Comparison of ENCODE assay signal across 8 mouse cellular contexts in the genomic region with DNA sequence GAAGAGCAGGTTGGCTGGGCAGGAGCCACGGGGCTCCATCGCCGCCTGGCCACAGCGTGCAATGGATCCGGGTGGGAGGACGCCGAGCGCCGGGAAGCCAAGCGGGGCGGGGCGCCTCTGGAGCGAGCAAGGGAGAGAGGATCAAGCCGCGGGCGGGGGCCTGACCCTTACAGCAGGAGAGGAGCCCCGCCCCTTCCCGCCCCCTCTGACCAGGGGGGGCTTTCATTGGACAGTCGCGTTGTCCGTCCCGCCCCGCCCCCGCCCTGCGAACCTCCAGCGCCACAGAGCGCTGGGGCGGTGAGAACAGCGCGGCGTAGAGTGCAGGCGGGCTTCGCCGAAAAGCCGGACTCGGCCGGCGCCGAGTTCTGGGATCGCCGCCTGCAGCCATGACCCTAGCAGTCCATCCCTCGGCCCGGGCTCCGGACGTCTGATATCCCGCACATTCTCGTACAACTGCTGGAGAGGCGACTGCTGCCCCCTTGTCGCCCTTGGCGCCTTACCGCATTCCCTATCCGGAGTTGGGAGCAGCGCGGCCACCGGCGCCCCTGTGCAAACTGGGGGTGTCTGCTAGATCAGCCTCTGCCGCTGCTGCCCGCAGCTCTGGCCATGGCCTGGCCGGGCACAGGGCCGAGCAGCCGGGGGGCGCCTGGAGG. TPM values are rescaled to one million over a fixed set of nuclear protein-coding genes. Genes with fewer than 3 reads are reported as not detected.
DNase-seq lines count a peak whose midpoint lies in the region; ATAC-seq and TF ChIP-seq lines count a peak whose summit lies in the region.

A gene (minus strand): TSS at position 142 of the 653 bp plus-strand sequence.
A gene (plus strand): TSS at position 275 of the 653 bp plus-strand sequence.

- H3K9me3 ChIP-seq in CH12.LX (replicated peaks; ENCODE audit: low read length) = no peaks in the 10 kb centered on the region
- no peaks in the 10 kb centered on the region for H3K9me3 ChIP-seq in forebrain, embryonic 12.5 days
- H3K9me3 ChIP-seq in heart, postnatal 0 days (replicated peaks; ENCODE audit: control insufficient read depth, low read length) = no peaks in the 10 kb centered on the region
- no peaks in the 10 kb centered on the region for H3K9me3 ChIP-seq in liver, embryonic 16.5 days (replicated peaks; ENCODE audit: control insufficient read depth, low read length)
- no peaks in the 10 kb centered on the region for H3K9me3 ChIP-seq in neural tube, embryonic 13.5 days

- H3K27ac ChIP-seq in CH12.LX (ENCODE audit: insufficient read depth, low read depth) = no peak within 1 kb of the TSS
- peak within 1 kb of the TSS; percentile 75 for H3K27ac ChIP-seq in forebrain, embryonic 12.5 days
- peak within 1 kb of the TSS; percentile 95 for H3K27ac ChIP-seq in heart, postnatal 0 days (ENCODE audit: low read depth)
- peak within 1 kb of the TSS; percentile 82 for H3K27ac ChIP-seq in liver, embryonic 16.5 days (ENCODE audit: low read length)
- H3K27ac ChIP-seq in neural tube, embryonic 13.5 days (replicated peaks) = peak within 1 kb of the TSS; percentile 80
- H3K27ac ChIP-seq in testis, adult 2 months (ENCODE audit: control insufficient read depth, insufficient read depth, low read depth, low read length) = peak within 1 kb of the TSS; percentile 59

- H3K4me3 ChIP-seq in CH12.LX (replicated peaks in 1 of 3; ENCODE audit: low read depth in 2 of 3, low read length in 2 of 3, poor library complexity in 1 of 3) = peak within 1 kb of the TSS; percentile 54 to 89 (median 60)
- peak within 1 kb of the TSS; percentile 66 for H3K4me3 ChIP-seq in forebrain, embryonic 12.5 days (replicated peaks)
- H3K4me3 ChIP-seq in heart, postnatal 0 days (ENCODE audit: low read depth, low read length) = peak within 1 kb of the TSS; percentile 88
- peak within 1 kb of the TSS; percentile 70 for H3K4me3 ChIP-seq in liver, embryonic 16.5 days (ENCODE audit: low read depth, low read length)
- H3K4me3 ChIP-seq in neural tube, embryonic 13.5 days = peak within 1 kb of the TSS; percentile 74
- peak within 1 kb of the TSS; percentile 92 for H3K4me3 ChIP-seq in testis, adult 2 months (ENCODE audit: control insufficient read depth, low read depth, low read length)

- ATAC-seq in forebrain, embryonic 12.5 days (ENCODE audit: low FRiP score) = peak; percentile 96
- peak; percentile 96 for ATAC-seq in heart, postnatal 0 days (ENCODE audit: insufficient read depth, low read depth)
- ATAC-seq in liver, embryonic 16.5 days (ENCODE audit: low read depth) = peak; percentile 94
- peak; percentile 97 for ATAC-seq in neural tube, embryonic 13.5 days (ENCODE audit: low read depth)

- WGBS in forebrain, embryonic 12.5 days = under 1% methylated on average over 61 of the region's 62 CpGs
- WGBS in heart, postnatal 0 days = 0% methylated on average over 56 of the region's 62 CpGs
- 0% methylated on average over 60 of the region's 62 CpGs for WGBS in liver, embryonic 16.5 days (ENCODE audit: insufficient replicate concordance)
- WGBS in neural tube, embryonic 13.5 days = under 1% methylated on average over 62 of the region's 62 CpGs

- in situ Hi-C loops in CH12.LX (cut with MboI; ENCODE audit: low pct_ligation_motif_present, low pct_unique_long_range_greater_than_20kb, low sequenced_read_pairs) = no loop called here

- TF ChIP-seq POLR2A in CH12.LX (IDR thresholded peaks at IDR 0.05; ENCODE audit: low read depth, low read length) = no peak
- peak; percentile 55 for TF ChIP-seq POLR2A in testis, adult 2 months (IDR thresholded peaks at IDR 0.05; ENCODE audit: control insufficient read depth, low read depth, low read length)

- dilution Hi-C loops in CH12.LX (cut with MboI; ENCODE audit: extremely low pct_ligation_motif_present, extremely low pct_unique_long_range_greater_than_20kb, low sequenced_read_pairs) = no loop called here

- peak within 1 kb of the TSS; percentile 89 for H3K4me2 ChIP-seq in CH12.LX (ENCODE audit: insufficient read depth, low read depth, poor library complexity, severe bottlenecking)
- peak within 1 kb of the TSS; percentile 99 for H3K4me2 ChIP-seq in forebrain, embryonic 12.5 days
- peak within 1 kb of the TSS; percentile 82 for H3K4me2 ChIP-seq in heart, postnatal 0 days (ENCODE audit: low read depth, low read length)
- peak within 1 kb of the TSS; percentile 79 for H3K4me2 ChIP-seq in liver, embryonic 16.5 days (ENCODE audit: low read depth, low read length)
- H3K4me2 ChIP-seq in neural tube, embryonic 13.5 days = peak within 1 kb of the TSS; percentile 99

- no peaks in the 10 kb centered on the region for H3K36me3 ChIP-seq in CH12.LX (replicated peaks in 1 of 2; ENCODE audit: control insufficient read depth in 1 of 2, insufficient read depth in 1 of 2, low read length in 1 of 2)
- no peaks in the 10 kb centered on the region for H3K36me3 ChIP-seq in forebrain, embryonic 12.5 days (replicated peaks)
- peaks cover 23% of the 10 kb centered on the region for H3K36me3 ChIP-seq in heart, postnatal 0 days (replicated peaks; ENCODE audit: control insufficient read depth, insufficient read depth, low read length)
- no peaks in the 10 kb centered on the region; the same call in 1 of the 2 replicates for H3K36me3 ChIP-seq in liver, embryonic 16.5 days (ENCODE audit: control insufficient read depth, insufficient read depth)
- no peaks in the 10 kb centered on the region for H3K36me3 ChIP-seq in neural tube, embryonic 13.5 days
- H3K36me3 ChIP-seq in testis, adult 2 months (ENCODE audit: control insufficient read depth, insufficient read depth, low read length) = no peaks in the 10 kb centered on the region

- peak within 1 kb of the TSS; percentile 30 for H3K9ac ChIP-seq in CH12.LX (ENCODE audit: insufficient read depth, low read depth)
- peak within 1 kb of the TSS; percentile 76 for H3K9ac ChIP-seq in forebrain, embryonic 12.5 days
- H3K9ac ChIP-seq in heart, postnatal 0 days (replicated peaks; ENCODE audit: low read depth, low read length) = peak within 1 kb of the TSS; percentile 90
- peak within 1 kb of the TSS; percentile 71 for H3K9ac ChIP-seq in liver, embryonic 16.5 days (ENCODE audit: low read depth, low read length)
- peak within 1 kb of the TSS; percentile 86 for H3K9ac ChIP-seq in neural tube, embryonic 13.5 days

- peaks cover 3 to 11% of the 10 kb centered on the region in 2 experiments for H3K4me1 ChIP-seq in CH12.LX (ENCODE audit: control insufficient read depth in 1 of 2, insufficient read depth in 2 of 2)
- peaks cover 24% of the 10 kb centered on the region for H3K4me1 ChIP-seq in forebrain, embryonic 12.5 days
- peaks cover 8% of the 10 kb centered on the region; the same call in 1 of the 2 replicates for H3K4me1 ChIP-seq in heart, postnatal 0 days (ENCODE audit: control insufficient read depth, insufficient read depth)
- H3K4me1 ChIP-seq in liver, embryonic 16.5 days (ENCODE audit: control insufficient read depth, low read depth, low read length) = peaks cover 4% of the 10 kb centered on the region
- H3K4me1 ChIP-seq in neural tube, embryonic 13.5 days (replicated peaks) = peaks cover 32% of the 10 kb centered on the region
- peaks cover 11% of the 10 kb centered on the region; the same call in 1 of the 2 replicates for H3K4me1 ChIP-seq in testis, adult 2 months (ENCODE audit: control insufficient read depth, insufficient read depth, low read length)

- H3K79me2 ChIP-seq in CH12.LX (replicated peaks; ENCODE audit: control insufficient read depth, extremely low read depth, insufficient read depth, poor library complexity, severe bottlenecking) = no peaks in the 10 kb centered on the region

- TF ChIP-seq EP300 in CH12.LX (IDR thresholded peaks at IDR 0.05; ENCODE audit: low read length) = no peak
- peak; percentile 56; the same call in 1 of the 2 replicates for TF ChIP-seq EP300 in heart, postnatal 0 days (IDR thresholded peaks at IDR 0.05; ENCODE audit: low read depth)

- TF ChIP-seq CTCF in CH12.LX (conservative IDR thresholded peaks at IDR 0.05 in 1 of 2, IDR thresholded peaks at IDR 0.05 in 1 of 2; ENCODE audit: low read depth in 2 of 2, low read length in 2 of 2) = no peak
- no peak for TF ChIP-seq CTCF in heart, postnatal 0 days (IDR thresholded peaks at IDR 0.05; ENCODE audit: low read depth)
- no peak for TF ChIP-seq CTCF in testis, adult 2 months (IDR thresholded peaks at IDR 0.05; ENCODE audit: control insufficient read depth, insufficient read depth, insufficient replicate concordance, low read depth, low read length)

- peak; percentile 89 for DNase-seq in CH12.LX (ENCODE audit: extremely low read depth)
- peak; percentile 79 for DNase-seq in c-Kit-positive CD71-positive TER-119-negative erythroid progenitor cells, embryonic 14.5 days (ENCODE audit: low read depth)
- peak; percentile 96 for DNase-seq in heart, postnatal 0 days (ENCODE audit: low spot score)
- peak; percentile 98 to 99 for DNase-seq in kidney, postnatal 4 days

- H3K27me3 ChIP-seq in CH12.LX (replicated peaks) = peaks cover 38% of the 10 kb centered on the region
- peaks cover 40% of the 10 kb centered on the region for H3K27me3 ChIP-seq in forebrain, embryonic 12.5 days
- H3K27me3 ChIP-seq in heart, postnatal 0 days (ENCODE audit: control insufficient read depth, insufficient read depth, low read length) = no peaks in the 10 kb centered on the region
- H3K27me3 ChIP-seq in liver, embryonic 16.5 days (ENCODE audit: control insufficient read depth, insufficient read depth, low read depth, low read length) = peaks cover 34% of the 10 kb centered on the region
- peaks cover 5% of the 10 kb centered on the region for H3K27me3 ChIP-seq in neural tube, embryonic 13.5 days
- no peaks in the 10 kb centered on the region for H3K27me3 ChIP-seq in testis, adult 2 months (ENCODE audit: control insufficient read depth, insufficient read depth, low read length)

- TF ChIP-seq RAD21 in CH12.LX (IDR thresholded peaks at IDR 0.05; ENCODE audit: low read depth, low read length) = no peak

RNA-seq across cellular contexts. Expression of the first gene that starts in this region (rescaled TPM):
- total RNA-seq in CH12.LX (2012; rRNA removed) (17.6 and 18.0 TPM in 2 replicates), CH12.LX (2014; rRNA removed) (31.0 and 33.6 TPM in 2 replicates)
- 28.6 and 30.0 TPM in 2 replicates for polyA plus RNA-seq in CH12.LX (2012; ENCODE audit: insufficient read length, low read depth)
- 19.2 and 26.4 TPM in 2 replicates for polyA plus RNA-seq in forebrain, embryonic 12.5 days (2016; fragmentation: Nextera tagmentation; extraction: Ambion mirVana)
- total RNA-seq in heart, postnatal 0 days (2014; rRNA removed; ENCODE audit: low replicate concordance) = 20.6 and 70.6 TPM in 2 replicates
- 30.9 and 31.6 TPM in 2 replicates for polyA plus RNA-seq in heart, postnatal 0 days (2015; fragmentation: Nextera tagmentation; extraction: Ambion mirVana)
- polyA plus RNA-seq in liver, embryonic 16.5 days (2015; fragmentation: Nextera tagmentation; extraction: Ambion mirVana) = 17.6 and 18.6 TPM in 2 replicates
- 20.6 and 21.3 TPM in 2 replicates for polyA plus RNA-seq in neural tube, embryonic 13.5 days (2015; fragmentation: Nextera tagmentation; extraction: Ambion mirVana)
- 4.6 and 5.1 TPM in 2 replicates for polyA plus RNA-seq in testis, adult 2 months (2012; rRNA removed)

RNA-seq across cellular contexts. Expression of the second gene that starts in this region (rescaled TPM):
- 0.04 and 0.08 TPM in 2 replicates for total RNA-seq in CH12.LX (2012; rRNA removed)
- total RNA-seq in CH12.LX (2014; rRNA removed) = 0.04 TPM in 1 of 2 replicates, not detected in the other
- 0.10 and 0.13 TPM in 2 replicates for polyA plus RNA-seq in CH12.LX (2012; ENCODE audit: insufficient read length, low read depth)
- 2.4 and 3.3 TPM in 2 replicates for polyA plus RNA-seq in forebrain, embryonic 12.5 days (2016; fragmentation: Nextera tagmentation; extraction: Ambion mirVana)
- 16.0 and 18.0 TPM in 2 replicates for total RNA-seq in heart, postnatal 0 days (2014; rRNA removed; ENCODE audit: low replicate concordance)
- 9.3 and 9.6 TPM in 2 replicates for polyA plus RNA-seq in heart, postnatal 0 days (2015; fragmentation: Nextera tagmentation; extraction: Ambion mirVana)
- 2.0 and 2.6 TPM in 2 replicates for polyA plus RNA-seq in liver, embryonic 16.5 days (2015; fragmentation: Nextera tagmentation; extraction: Ambion mirVana)
- 2.2 and 2.5 TPM in 2 replicates for polyA plus RNA-seq in neural tube, embryonic 13.5 days (2015; fragmentation: Nextera tagmentation; extraction: Ambion mirVana)
- polyA plus RNA-seq in testis, adult 2 months (2012; rRNA removed) = 1.2 and 1.3 TPM in 2 replicates

Comparison
In these comparisons a context has a peak if more than half of its experiments do, and no peak if none do; other contexts are left out.
1. RNA of the second gene that starts in this region (total RNA-seq): 16.0 to 18.0 TPM in heart, postnatal 0 days; 0.04 to 0.08 TPM in CH12.LX; every median in the first group is over 10 times any median in the second.
2. H3K9ac ChIP-seq: peak in every context shown above with its lines; median percentile 90 in heart, postnatal 0 days; 86 in neural tube, embryonic 13.5 days; 76 in forebrain, embryonic 12.5 days; 71 in liver, embryonic 16.5 days; 30 in CH12.LX.
3. Peak in every context shown above with its lines, with median percentiles within 50 percentile points of each other: DNase-seq, H3K4me2 ChIP-seq, H3K4me3 ChIP-seq and ATAC-seq.